Mouse (Mus musculus): ENCODE measurements around the gene Map4k3. TPM values are rescaled to one million over a fixed set of nuclear protein-coding genes. Genes with fewer than 3 reads are reported as not detected.

Gene Map4k3
- total RNA-seq, 2 experiments from 2014 or later: 75.0 TPM

DNA sequence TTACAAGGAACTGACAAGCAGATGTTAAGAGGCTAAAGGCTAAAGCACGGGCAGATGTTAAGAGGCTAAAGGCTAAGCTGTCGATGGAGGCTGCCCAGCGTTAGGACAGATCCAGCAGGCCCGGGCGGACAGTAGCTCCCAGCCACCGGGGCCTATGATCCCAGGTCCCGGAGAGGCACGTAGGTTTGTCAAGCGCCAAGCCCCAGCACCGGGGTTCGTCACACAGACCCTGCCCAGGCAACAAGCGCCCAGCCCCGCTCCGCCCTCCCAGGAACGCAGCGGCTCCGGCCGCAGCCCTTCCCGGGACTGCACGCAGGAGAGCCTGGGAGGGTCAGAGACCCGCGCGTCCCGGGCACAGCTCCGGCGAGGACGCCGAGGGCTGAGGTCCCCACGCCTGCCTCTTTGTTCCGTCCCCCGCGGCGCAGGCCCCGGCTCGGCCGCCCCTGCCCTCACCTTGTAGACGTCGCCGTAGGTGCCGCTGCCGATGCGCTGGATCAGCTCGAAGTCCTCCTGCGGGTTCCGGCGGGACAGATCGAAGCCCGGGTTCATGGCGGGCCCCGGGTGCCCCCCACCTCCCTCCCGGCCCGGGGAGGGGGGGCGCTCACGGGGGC is 839 bp downstream of the Map4k3 start:
- intact Hi-C loops (cut with DNase I): loop anchor here (1.0 to 5.0 kb wide), 3 partner anchors 17 to 215 kb away; partner anchors contain the start of gene Tmem178
- peak overlapping the region; percentile 96 for H3K27ac ChIP-seq
- H3K4me3 ChIP-seq: peak overlapping the region; percentile 98
- peak; percentile 42 to 55 for DNase-seq (ENCODE audit: extremely low spot score in 1 of 2, low spot score in 2 of 2)
- no peak for TF ChIP-seq CTCF (IDR thresholded peaks at IDR 0.05)

GRCm38 (mm10) chr17:80726821-80727220 is 1.5 kb downstream of the Map4k3 start:
- peak overlapping the region; percentile 96 for H3K27ac ChIP-seq

GRCm38 (mm10) chr17:80723092-80723491 is 5.2 kb downstream of the Map4k3 start:
- no peak overlapping the region for H3K4me3 ChIP-seq
- no peak for DNase-seq (ENCODE audit: extremely low spot score in 1 of 2, low spot score in 2 of 2)
- no peak overlapping the region for H3K27ac ChIP-seq
- intact Hi-C loops (cut with DNase I): no loop called here
- TF ChIP-seq CTCF (IDR thresholded peaks at IDR 0.05): no peak; the same call in 1 of the 2 replicates

More at GRCm38 (mm10) chr17:80726821-80727220, 1.5 kb downstream of the Map4k3 start:
- intact Hi-C loops (cut with DNase I): loop anchor here (1.0 to 5.0 kb wide), 3 partner anchors 17 to 215 kb away; partner anchors contain the start of gene Tmem178
- no peak for DNase-seq (ENCODE audit: extremely low spot score in 1 of 2, low spot score in 2 of 2)
- peak overlapping the region; percentile 98 for H3K4me3 ChIP-seq
- no peak for TF ChIP-seq CTCF (IDR thresholded peaks at IDR 0.05)

DNA sequence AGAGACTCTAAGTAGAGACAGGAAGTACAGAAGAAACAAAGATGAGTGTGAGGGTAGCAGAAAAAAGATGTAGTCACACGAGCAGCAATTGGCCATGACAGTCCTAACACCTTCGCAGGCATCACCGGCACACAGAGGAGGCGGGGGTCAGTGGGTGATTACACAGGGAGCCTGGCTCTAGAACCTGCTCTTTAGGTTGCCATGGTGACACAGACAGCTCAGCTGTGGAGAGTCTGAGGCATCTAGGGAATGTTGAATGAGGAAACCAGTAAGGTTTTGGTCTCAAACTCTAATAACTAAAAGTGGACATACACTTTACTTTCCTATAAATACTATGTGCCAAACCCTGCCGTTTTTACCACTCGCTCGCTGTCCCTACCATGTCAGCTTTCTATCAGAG is 6.6 kb downstream of the Map4k3 start:
- Histone ChIP-seq H3K27ac (no peak overlapping the region), H3K4me3 (no peak overlapping the region)
- TF ChIP-seq CTCF (IDR thresholded peaks at IDR 0.05): no peak
- intact Hi-C loops (cut with DNase I): no loop called here
- no peak for DNase-seq (ENCODE audit: extremely low spot score in 1 of 2, low spot score in 2 of 2)

DNA sequence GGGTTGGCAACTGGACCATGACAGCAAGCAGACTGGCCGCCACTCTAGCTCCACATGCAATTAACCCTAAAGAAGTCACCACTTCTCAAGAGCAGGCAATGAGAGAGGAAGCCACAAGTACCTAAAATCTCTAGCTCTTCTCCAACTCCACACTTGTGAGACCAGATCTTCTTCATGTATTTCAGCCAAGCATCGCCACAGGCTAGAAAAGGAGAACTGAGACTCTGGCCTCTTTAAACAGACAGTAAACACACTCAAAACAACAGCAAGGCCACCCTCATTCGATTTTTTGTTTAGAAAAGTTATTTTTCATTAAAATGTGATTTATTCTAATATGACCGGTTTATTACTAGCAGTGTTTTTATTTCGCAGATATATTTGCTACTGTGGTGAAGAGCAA is 9.0 kb downstream of the Map4k3 start:
- no peak for TF ChIP-seq CTCF (IDR thresholded peaks at IDR 0.05)
- H3K4me3 ChIP-seq: no peak overlapping the region
- DNase-seq (ENCODE audit: extremely low spot score in 1 of 2, low spot score in 2 of 2): no peak
- intact Hi-C loops (cut with DNase I): no loop called here
- no peak overlapping the region; the same call in 1 of the 2 replicates for H3K27ac ChIP-seq

GRCm38 (mm10) chr17:80718243-80718642 is 10.0 kb downstream of the Map4k3 start:
- intact Hi-C loops (cut with DNase I): no loop called here
- TF ChIP-seq CTCF (IDR thresholded peaks at IDR 0.05): no peak
- no peak overlapping the region for H3K27ac ChIP-seq
- DNase-seq (ENCODE audit: extremely low spot score in 1 of 2, low spot score in 2 of 2): no peak
- no peak overlapping the region for H3K4me3 ChIP-seq

- H3K27ac ChIP-seq: no peak overlapping the region
- no peak for TF ChIP-seq CTCF (IDR thresholded peaks at IDR 0.05)
- intact Hi-C loops (cut with DNase I): loop anchor here (5.0 kb wide), 2 partner anchors 91 to 229 kb away; partner anchors contain the start of gene Tmem178
- no peak for DNase-seq (ENCODE audit: extremely low spot score in 1 of 2, low spot score in 2 of 2)
- H3K4me3 ChIP-seq: no peak overlapping the region
Observed at GRCm38 (mm10) chr17:80713588-80713987, 14.7 kb downstream of the Map4k3 start.

DNA sequence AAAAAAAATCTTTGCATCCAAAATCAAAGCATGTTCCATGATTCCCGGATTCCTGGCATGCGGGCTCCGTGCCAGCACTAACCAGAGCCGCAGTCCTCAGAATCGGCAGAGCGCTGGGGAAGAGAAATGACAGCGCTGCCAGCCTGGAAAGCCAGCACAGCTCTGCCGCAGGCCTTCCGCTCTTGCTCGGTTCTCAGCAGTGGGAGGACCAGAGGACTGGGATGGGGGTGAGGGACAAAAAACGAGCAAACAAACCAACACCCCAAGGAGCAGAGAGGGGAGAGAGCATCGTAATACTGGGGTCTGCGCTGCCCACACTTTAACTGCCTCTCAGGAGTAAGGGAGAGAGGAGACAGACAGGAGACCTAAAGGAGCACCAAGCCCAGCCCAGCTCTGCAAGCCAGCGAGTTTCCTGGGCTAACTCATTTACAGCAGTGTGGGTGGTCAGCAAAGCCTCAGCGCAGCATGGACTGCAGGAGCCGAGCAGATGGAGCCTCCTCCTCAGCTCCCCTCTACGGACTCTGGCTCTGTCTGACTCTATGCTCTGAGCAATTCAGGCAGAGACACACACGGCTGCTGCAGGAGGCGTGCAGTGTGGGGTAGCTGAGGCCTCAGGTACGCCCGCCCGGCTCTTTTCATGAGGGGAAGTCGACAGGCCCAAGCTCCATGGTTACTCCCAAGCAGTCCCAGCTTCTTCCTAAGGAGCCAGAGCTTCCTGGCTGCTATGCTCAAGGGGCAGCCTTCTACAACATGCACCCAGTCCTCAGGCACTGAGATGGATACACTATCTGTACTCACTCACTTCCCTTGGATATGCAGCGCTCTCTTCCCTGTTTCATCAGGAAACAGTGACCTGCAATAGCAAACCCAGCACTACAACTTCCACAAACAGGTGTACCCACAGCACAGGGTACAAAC is 18.1 kb downstream of the Map4k3 start:
- intact Hi-C loops (cut with DNase I): loop anchor here (1.0 to 5.0 kb wide), 5 partner anchors 17 to 232 kb away; partner anchors contain the start of gene Tmem178
- peak overlapping the region; percentile 16; the same call in 1 of the 2 replicates for H3K4me3 ChIP-seq
- peak; percentile 59 to 71 for DNase-seq (ENCODE audit: extremely low spot score in 1 of 2, low spot score in 2 of 2)
- no peak for TF ChIP-seq CTCF (IDR thresholded peaks at IDR 0.05)
- H3K27ac ChIP-seq: peak overlapping the region; percentile 88

GRCm38 (mm10) chr17:80708803-80709202 is 19.5 kb downstream of the Map4k3 start:
- Histone ChIP-seq H3K27ac (peak overlapping the region; percentile 16; the same call in 1 of the 2 replicates), H3K4me3 (no peak overlapping the region)
- intact Hi-C loops (cut with DNase I): no loop called here
- TF ChIP-seq CTCF (IDR thresholded peaks at IDR 0.05): no peak
- DNase-seq (ENCODE audit: extremely low spot score in 1 of 2, low spot score in 2 of 2): no peak

DNA sequence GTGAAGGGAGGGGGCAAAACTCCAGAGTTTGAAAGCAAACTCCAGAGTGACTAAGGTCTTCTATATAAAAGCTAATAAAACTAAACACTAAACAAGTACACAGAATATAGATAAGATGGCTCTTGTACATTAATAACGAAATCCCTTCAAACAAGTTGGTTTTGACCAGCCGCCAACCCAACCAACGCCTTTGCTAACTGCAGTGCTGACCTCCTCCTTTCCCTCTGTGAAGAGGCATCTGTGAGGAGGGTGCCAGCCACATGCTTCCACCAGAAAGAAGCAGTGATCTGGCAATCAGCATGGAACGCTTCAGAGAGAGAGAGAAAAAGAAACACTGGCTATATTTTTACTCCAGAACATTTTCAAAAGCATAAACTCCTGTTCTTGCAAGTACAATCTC is 21.1 kb downstream of the Map4k3 start:
- no peak overlapping the region for H3K4me3 ChIP-seq
- TF ChIP-seq CTCF (IDR thresholded peaks at IDR 0.05): no peak
- peak in 1 of 2 experiments; percentile 36 for DNase-seq (ENCODE audit: extremely low spot score in 1 of 2, low spot score in 2 of 2)
- peak overlapping the region; percentile 53; the same call in 1 of the 2 replicates for H3K27ac ChIP-seq
- intact Hi-C loops (cut with DNase I): no loop called here

- intact Hi-C loops (cut with DNase I): no loop called here
- DNase-seq (ENCODE audit: extremely low spot score in 1 of 2, low spot score in 2 of 2): no peak
- Histone ChIP-seq H3K27ac (peak overlapping the region; percentile 53; the same call in 1 of the 2 replicates), H3K4me3 (no peak overlapping the region)
- TF ChIP-seq CTCF (IDR thresholded peaks at IDR 0.05): no peak
Observed at GRCm38 (mm10) chr17:80706608-80707007, 21.7 kb downstream of the Map4k3 start.

GRCm38 (mm10) chr17:80701687-80702086 is 26.6 kb downstream of the Map4k3 start:
- DNase-seq (ENCODE audit: extremely low spot score in 1 of 2, low spot score in 2 of 2): no peak
- Histone ChIP-seq H3K4me3 (no peak overlapping the region), H3K27ac (no peak overlapping the region)
- no peak for TF ChIP-seq CTCF (IDR thresholded peaks at IDR 0.05)
- intact Hi-C loops (cut with DNase I): no loop called here

Measured in left cerebral cortex, adult 2 months (tissue).